Mouse (Mus musculus) layer of hippocampus, adult 8-10 months (tissue): ENCODE results near the gene Gm4513. TPM values are rescaled to one million over a fixed set of nuclear protein-coding genes. Genes with fewer than 3 reads are reported as not detected.
"Not testable (repeated sequence)": the region's sequence is repeated elsewhere in the genome, so short reads cannot be mapped to it uniquely, and the experiment has no call there.

Experiments used
- DNase-seq, 2 experiments: peaks; one replicate each; pipeline ENCODE4 v3.0.0; 2022; ENCODE audit warnings: low spot score in 2 of 2
- total RNA-seq, 4 experiments: library from RNA; stranded (reverse); gene quantifications; 2 replicates each; pipeline ENCODE4 v1.2.4; 2022

Gm4513 gene
- not detected for total RNA-seq

DNA sequence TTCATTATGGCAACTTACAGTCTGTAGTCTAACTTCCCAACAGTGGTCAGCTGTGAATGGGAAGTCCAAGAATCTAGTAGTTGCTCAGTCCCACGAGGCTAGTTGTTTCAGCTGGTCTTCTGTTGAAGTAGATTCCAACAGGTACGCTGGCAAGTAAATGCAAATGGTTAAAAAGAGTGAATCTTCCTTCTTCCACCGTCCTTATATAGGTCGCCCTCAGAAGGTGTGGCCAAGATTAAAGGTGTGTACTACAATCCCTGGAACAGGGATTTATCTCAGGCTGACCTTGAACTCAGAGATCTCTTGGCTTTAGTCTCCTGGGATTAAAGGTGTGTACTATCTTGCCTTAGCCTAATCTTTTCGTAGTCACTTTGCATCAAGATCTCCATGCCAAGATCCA, at the start of gene Gm4513:
TSS of gene Gm4513 (minus strand) at position 101 of the 400 bp plus-strand sequence.
- not testable (repeated sequence) for DNase-seq

DNA sequence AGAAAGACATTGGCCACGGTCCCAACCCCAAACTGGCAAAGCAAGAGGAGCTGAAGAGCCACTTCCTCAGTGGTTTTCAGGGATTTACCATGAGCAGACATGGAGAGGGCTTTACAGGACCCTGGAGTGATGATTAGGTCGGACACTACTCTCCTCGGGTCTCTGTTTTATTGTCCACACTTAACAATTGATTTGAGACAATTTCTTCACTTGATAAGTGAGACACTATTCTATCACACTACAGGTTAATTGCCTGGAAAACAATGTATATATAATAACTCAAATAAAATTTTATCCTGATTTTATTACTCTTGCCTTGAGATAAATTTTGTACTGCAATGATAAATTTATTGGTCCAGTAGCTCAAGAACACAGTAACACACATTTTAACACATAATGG, 22.7 kb downstream of the Gm4513 start, which contains the start of gene Gm4141:
TSS of gene Gm4141 (minus strand) at position 101 of the 400 bp plus-strand sequence.
- DNase-seq = not testable (repeated sequence)

DNA sequence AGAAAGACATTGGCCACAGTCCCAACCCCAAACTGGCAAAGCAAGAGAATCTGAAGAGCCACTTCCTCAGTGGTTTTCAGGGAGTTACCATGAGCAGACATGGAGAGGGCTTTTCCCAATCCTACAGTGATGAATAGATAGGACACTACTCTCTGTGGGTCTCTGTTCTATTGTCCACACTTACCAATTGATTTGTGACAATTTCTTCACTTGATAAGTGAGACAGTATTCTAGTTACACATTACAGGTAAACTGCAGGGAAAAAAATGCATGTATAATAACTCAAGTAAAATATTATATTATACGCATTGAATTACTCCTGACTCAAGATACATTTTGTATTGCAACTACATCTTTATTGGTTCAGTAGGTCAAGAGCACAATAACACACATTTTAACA, 53.2 kb downstream of the Gm4513 start, which contains the start of gene Gm5726:
TSS of gene Gm5726 (minus strand) at position 101 of the 400 bp plus-strand sequence.
- DNase-seq = not testable (repeated sequence)

Other genes with a start within 250 kb of the Gm4513 start
- gene Gm5728, start 223.6 kb downstream of the Gm4513 start, total RNA-seq = not detected
- gene Vmn1r100, start 181.1 kb downstream of the Gm4513 start, total RNA-seq = not detected
- gene Vmn1r101, start 156.4 kb downstream of the Gm4513 start, total RNA-seq = not detected
- not detected for gene Gm10670, start 124.1 kb downstream of the Gm4513 start, total RNA-seq
- gene Vmn1r103, start 88.5 kb downstream of the Gm4513 start, total RNA-seq = not detected
- gene Vmn1r104, start 65.2 kb downstream of the Gm4513 start, total RNA-seq = not detected
- not detected for gene Gm5726, start 53.3 kb downstream of the Gm4513 start, total RNA-seq
- not detected for gene Gm4141, start 22.8 kb downstream of the Gm4513 start, total RNA-seq
- not detected for gene Vmn1r107, start 69.9 kb upstream of the Gm4513 start, total RNA-seq
- not detected for gene Vmn1r111, start 104.2 kb upstream of the Gm4513 start, total RNA-seq
- gene Gm10668, start 131.6 kb upstream of the Gm4513 start, total RNA-seq = not detected
- gene Vmn1r112, start 172.2 kb upstream of the Gm4513 start, total RNA-seq = not detected
- not detected for gene Vmn1r113, start 188.3 kb upstream of the Gm4513 start, total RNA-seq
- not detected for gene Vmn1r114, start 213.2 kb upstream of the Gm4513 start, total RNA-seq
- gene Vmn1r115, start 246.0 kb upstream of the Gm4513 start, total RNA-seq = not detected